Mouse (Mus musculus) megakaryocyte, embryonic 14.5 days (primary cell): ENCODE results near the gene Mtf1.

Experiments used
- FLI1 ChIP-seq: IDR thresholded peaks from 2 replicates; pipeline ENCODE4 v1.6.1; 2012; ENCODE audit warnings: low read length, inconsistent platforms, mixed read lengths
- GATA1 ChIP-seq: IDR thresholded peaks from 3 replicates; pipeline ENCODE4 v1.6.1; 2012; ENCODE audit warnings: mixed read lengths, low read length, inconsistent platforms, borderline replicate concordance

- no peak for TF ChIP-seq GATA1
- TF ChIP-seq FLI1 = no peak
These were observed 1.5 kb downstream of the Mtf1 start for GRCm38 (mm10) chr4:124803406-124803805.
